Mouse (Mus musculus) limb, embryonic 11.5 days (tissue): ENCODE results near the gene Cars. TPM values are rescaled to one million over a fixed set of nuclear protein-coding genes. Genes with fewer than 3 reads are reported as not detected.

ENCODE experiments used
- ATAC-seq: fragments of 200-750 bp; cut with Nextera tagmentation; 2 replicates; pipeline ENCODE4 v1.8.0; 2017; ENCODE audit warnings: low read depth; ENCODE audit not compliant: insufficient number of reproducible peaks, low FRiP score, low TSS enrichment
- DNase-seq: peaks from one replicate; pipeline ENCODE4 v3.0.0-alpha.2; 2015; ENCODE audit warnings: low spot score
- H3K27ac ChIP-seq: fragments of 300-500 bp; sonication (generic); replicated peaks from 2 replicates; pipeline ENCODE4 v1.5.1; 2014; ENCODE audit warnings: low read depth, mild to moderate bottlenecking, low read length
- H3K27me3 ChIP-seq: fragments of 300-500 bp; sonication (generic); 2 replicates; pipeline ENCODE4 v1.6.1; 2014; ENCODE audit warnings: mild to moderate bottlenecking, low read length, mixed read lengths; ENCODE audit not compliant: control insufficient read depth, insufficient read depth
- H3K36me3 ChIP-seq: fragments of 300-500 bp; sonication (generic); 2 replicates; pipeline ENCODE4 v1.6.1; 2014; ENCODE audit warnings: mild to moderate bottlenecking, low read length, moderate library complexity, mixed read lengths; ENCODE audit not compliant: control insufficient read depth, insufficient read depth
- H3K4me1 ChIP-seq: fragments of 300-500 bp; sonication (generic); 2 replicates; pipeline ENCODE4 v1.6.1; 2014; ENCODE audit warnings: low read length, mixed read lengths; ENCODE audit not compliant: control insufficient read depth, insufficient read depth
- H3K4me2 ChIP-seq: fragments of 300-500 bp; sonication (generic); 2 replicates; pipeline ENCODE4 v1.6.1; 2014; ENCODE audit warnings: low read depth, mild to moderate bottlenecking, moderate library complexity; ENCODE audit not compliant: severe bottlenecking
- H3K4me3 ChIP-seq: fragments of 300-500 bp; sonication (generic); 2 replicates; pipeline ENCODE4 v1.5.1; 2014; ENCODE audit warnings: low read depth, low read length
- H3K9ac ChIP-seq: fragments of 300-500 bp; sonication (generic); 2 replicates; pipeline ENCODE4 v1.6.1; 2014; ENCODE audit warnings: mild to moderate bottlenecking, low read length
- H3K9me3 ChIP-seq: fragments of 300-500 bp; sonication (generic); 2 replicates; pipeline ENCODE4 v1.6.1; 2016; ENCODE audit warnings: low read length; ENCODE audit not compliant: control insufficient read depth
- WGBS: fragments of 180-500 bp; shearing (Covaris S2); extraction: QIAGEN DNeasy Blood & Tissue Kit; methylation state at CpG from one replicate; pipeline ENCODE4 v1.1.7; 2014; 5-methylcytosine and 5-hydroxymethylcytosine counted together
- polyA plus RNA-seq: library from polyadenylated mRNA; unstranded; fragments of >200 nt; fragmentation: Nextera tagmentation; extraction: Ambion mirVana; gene quantifications from 2 replicates; pipeline ENCODE4 v1.2.1, GENCODE M21; 2014

Gene Cars
- polyA plus RNA-seq, 1 experiment from 2014 or later: 62.2 TPM

- ATAC-seq (no peak), DNase-seq (no peak)
- Histone ChIP-seq H3K36me3 (peaks cover 37% of the 10 kb centered on the region), H3K27ac (no peak overlapping the region), H3K9ac (no peak overlapping the region), H3K9me3 (no peaks in the 10 kb centered on the region), H3K27me3 (no peaks in the 10 kb centered on the region), H3K4me3 (no peak overlapping the region), H3K4me2 (no peak overlapping the region), H3K4me1 (no peaks in the 10 kb centered on the region)
- 96% methylated on average over 6 of the region's 6 CpGs for WGBS
Observed at GRCm38 (mm10) chr7:143565015-143565647, 34.8 kb downstream of the Cars start.

- no peak overlapping the region for H3K27ac ChIP-seq
- H3K36me3 ChIP-seq: peaks cover 30% of the 10 kb centered on the region
- H3K4me2 ChIP-seq: no peak overlapping the region
- no peak for DNase-seq
- WGBS: 89% methylated on average over 5 of the region's 5 CpGs
- H3K4me3 ChIP-seq: no peak overlapping the region
- no peak overlapping the region for H3K9ac ChIP-seq
- ATAC-seq: no peak
- H3K4me1 ChIP-seq: no peaks in the 10 kb centered on the region
- H3K27me3 ChIP-seq: no peaks in the 10 kb centered on the region
- no peaks in the 10 kb centered on the region for H3K9me3 ChIP-seq
Observed at GRCm38 (mm10) chr7:143563787-143564186, 36.1 kb downstream of the Cars start.

GRCm38 (mm10) chr7:143557616-143558015, 42.3 kb downstream of the Cars start:
- H3K27ac ChIP-seq: no peak overlapping the region
- 95% methylated on average over 7 of the region's 7 CpGs for WGBS
- H3K36me3 ChIP-seq: peaks cover 18% of the 10 kb centered on the region; the same call in 1 of the 2 replicates
- H3K4me2 ChIP-seq: no peak overlapping the region
- H3K27me3 ChIP-seq: no peaks in the 10 kb centered on the region
- no peak for DNase-seq
- H3K4me1 ChIP-seq: no peaks in the 10 kb centered on the region
- no peaks in the 10 kb centered on the region for H3K9me3 ChIP-seq
- ATAC-seq: no peak
- no peak overlapping the region for H3K4me3 ChIP-seq
- no peak overlapping the region for H3K9ac ChIP-seq

GRCm38 (mm10) chr7:143556964-143557610, 42.8 kb downstream of the Cars start:
- H3K4me1 ChIP-seq: no peaks in the 10 kb centered on the region
- H3K36me3 ChIP-seq: peaks cover 18% of the 10 kb centered on the region; the same call in 1 of the 2 replicates
- no peaks in the 10 kb centered on the region for H3K27me3 ChIP-seq
- no peak overlapping the region for H3K9ac ChIP-seq
- H3K4me2 ChIP-seq: no peak overlapping the region
- no peaks in the 10 kb centered on the region for H3K9me3 ChIP-seq
- WGBS: 88% methylated on average over 8 of the region's 8 CpGs
- H3K27ac ChIP-seq: no peak overlapping the region
- H3K4me3 ChIP-seq: no peak overlapping the region
- DNase-seq (no peak), ATAC-seq (no peak)

- peak overlapping the region; percentile 96 for H3K4me3 ChIP-seq
- no peaks in the 10 kb centered on the region for H3K9me3 ChIP-seq
- peaks cover 8% of the 10 kb centered on the region; the same call in 1 of the 2 replicates for H3K36me3 ChIP-seq
- 47% methylated on average over 2 of the region's 2 CpGs for WGBS
- ATAC-seq (no peak), DNase-seq (no peak)
- peak overlapping the region; percentile 87 for H3K27ac ChIP-seq
- H3K27me3 ChIP-seq: no peaks in the 10 kb centered on the region
- H3K4me1 ChIP-seq: peaks cover 6% of the 10 kb centered on the region; the same call in 1 of the 2 replicates
- peak overlapping the region; percentile 86 for H3K4me2 ChIP-seq
- H3K9ac ChIP-seq: peak overlapping the region; percentile 80
Observed at GRCm38 (mm10) chr7:143549588-143550220, 50.2 kb downstream of the Cars start.

GRCm38 (mm10) chr7:143548976-143549457, 50.9 kb downstream of the Cars start, which contains the start of gene Nap1l4:
Gene Nap1l4 (minus strand): TSS chr7:143549106.
- Histone ChIP-seq H3K36me3 (peaks cover 8% of the 10 kb centered on the region; the same call in 1 of the 2 replicates), H3K9ac (peak within 1 kb of the TSS; percentile 95), H3K4me3 (peak within 1 kb of the TSS; percentile 96), H3K27ac (peak within 1 kb of the TSS; percentile 90), H3K27me3 (no peaks in the 10 kb centered on the region), H3K9me3 (no peaks in the 10 kb centered on the region), H3K4me1 (peaks cover 6% of the 10 kb centered on the region; the same call in 1 of the 2 replicates), H3K4me2 (peak within 1 kb of the TSS; percentile 86)
- ATAC-seq (peak; percentile 99), DNase-seq (peak; percentile 100)
- WGBS: under 1% methylated on average over 43 of the region's 43 CpGs

GRCm38 (mm10) chr7:143548231-143548961, 51.5 kb downstream of the Cars start:
- peak; percentile 82 for DNase-seq
- under 1% methylated on average over 61 of the region's 63 CpGs for WGBS
- peak; percentile 85 for ATAC-seq
- Histone ChIP-seq H3K4me3 (peak overlapping the region; percentile 96), H3K9me3 (no peaks in the 10 kb centered on the region), H3K27ac (peak overlapping the region; percentile 90), H3K36me3 (peaks cover 8% of the 10 kb centered on the region; the same call in 1 of the 2 replicates), H3K27me3 (no peaks in the 10 kb centered on the region), H3K4me2 (peak overlapping the region; percentile 72), H3K9ac (peak overlapping the region; percentile 95), H3K4me1 (peaks cover 6% of the 10 kb centered on the region; the same call in 1 of the 2 replicates)

- Histone ChIP-seq H3K4me3 (no peak overlapping the region), H3K4me1 (peaks cover 6% of the 10 kb centered on the region; the same call in 1 of the 2 replicates), H3K27me3 (no peaks in the 10 kb centered on the region), H3K36me3 (peaks cover 6% of the 10 kb centered on the region; the same call in 1 of the 2 replicates), H3K27ac (no peak overlapping the region), H3K9me3 (no peaks in the 10 kb centered on the region), H3K9ac (no peak overlapping the region), H3K4me2 (no peak overlapping the region)
- DNase-seq (no peak), ATAC-seq (no peak)
- WGBS: 75% methylated on average over 2 of the region's 2 CpGs
Observed at GRCm38 (mm10) chr7:143546554-143546953, 53.3 kb downstream of the Cars start.
